Mouse (Mus musculus): ENCODE measurements around the gene Taldo1.

GRCm38 (mm10) chr7:141436523-141436892 lies 44.5 kb downstream of the Taldo1 start:
- TF ChIP-seq CTCF (IDR thresholded peaks at IDR 0.05; ENCODE audit: low read depth) = no peak
- no peak for TF ChIP-seq EP300 (optimal IDR thresholded peaks at IDR 0.05)

Data from stomach, postnatal 0 days (tissue).